Mouse (Mus musculus) cortical plate, adult 2 months (tissue): ENCODE measurements around the gene Gls2.

Experiments
- CTCF ChIP-seq: fragments of 200-500 bp; IDR thresholded peaks from 2 replicates; pipeline ENCODE4 v1.5.1; 2011; ENCODE audit warnings: mild to moderate bottlenecking, control low read depth, low read length; ENCODE audit not compliant: insufficient read depth; ENCODE audit errors: extremely low read depth
- POLR2A ChIP-seq: fragments of 200-500 bp; IDR thresholded peaks from 2 replicates; pipeline ENCODE4 v1.6.1; 2011; ENCODE audit warnings: mild to moderate bottlenecking, low read length, control low read depth; ENCODE audit not compliant: insufficient read depth; ENCODE audit errors: extremely low read depth

GRCm38 (mm10) chr10:128210954-128211353 lies 16.7 kb downstream of the Gls2 start:
- no peak for TF ChIP-seq POLR2A
- no peak for TF ChIP-seq CTCF
